Mouse (Mus musculus) A20 (cell line): Measurements from ENCODE around the gene Hemgn.
A peak's percentile ranks its signal among the peaks of the same experiment; 100 is the strongest.

ENCODE experiments used
- DNase-seq: peaks from one replicate; pipeline ENCODE4 v3.0.0-alpha.2; 2011; ENCODE audit warnings: low read depth, low spot score

Gene Hemgn

GRCm38 (mm10) chr4:46359539-46360253 is 53.6 kb downstream of the Hemgn start:
- DNase-seq = peak; percentile 63

GRCm38 (mm10) chr4:46356351-46357133 is 56.8 kb downstream of the Hemgn start:
- peak; percentile 63 for DNase-seq

- no peak for DNase-seq
Observed at GRCm38 (mm10) chr4:46353045-46353444, 60.3 kb downstream of the Hemgn start.

- no peak for DNase-seq
Observed at GRCm38 (mm10) chr4:46349530-46349929, 63.8 kb downstream of the Hemgn start.

GRCm38 (mm10) chr4:46348897-46349296 is 64.4 kb downstream of the Hemgn start:
- DNase-seq = no peak

- DNase-seq = no peak
Observed at GRCm38 (mm10) chr4:46347580-46348515, 65.5 kb downstream of the Hemgn start.

- no peak for DNase-seq
Observed at GRCm38 (mm10) chr4:46347141-46347540, 66.2 kb downstream of the Hemgn start.

GRCm38 (mm10) chr4:46346221-46346620 is 67.1 kb downstream of the Hemgn start:
- DNase-seq = no peak

- DNase-seq = no peak
Observed at GRCm38 (mm10) chr4:46345773-46346100, 67.6 kb downstream of the Hemgn start.

- no peak for DNase-seq
Observed at GRCm38 (mm10) chr4:46345056-46345772, 68.1 kb downstream of the Hemgn start.

- DNase-seq = no peak
Observed at GRCm38 (mm10) chr4:46344288-46344687, 69.0 kb downstream of the Hemgn start.
